In genomic region chr11:121390793-121391192, GRCm38 (mm10) we compare ENCODE assay signal across 1 mouse cellular context.
A peak's percentile ranks its signal among the peaks of the same experiment; 100 is the strongest.
TF ChIP-seq lines count a peak whose summit lies in the region.

No protein-coding gene starts in this region.

TF ChIP-seq in MEL, 35 proteins besides CTCF, POLR2A, EP300 and RAD21 (continued from another document):
- TF ChIP-seq MAFK (IDR thresholded peaks at IDR 0.05; ENCODE audit: borderline replicate concordance, low read depth, low read length) (0 out of 2 replicates have a peak, but pooled peaks have one; percentile 23), TAL1 (IDR thresholded peaks at IDR 0.05; ENCODE audit: low read length) (peak; percentile 71), BHLHE40 (IDR thresholded peaks at IDR 0.05; ENCODE audit: borderline replicate concordance, low read depth, low read length) (peak; percentile 46; the same call in 1 of the 2 replicates), E2F4 (IDR thresholded peaks at IDR 0.05; ENCODE audit: borderline replicate concordance, low read depth, low read length) (peak; percentile 42; the same call in 1 of the 2 replicates), MAX (IDR thresholded peaks at IDR 0.05; ENCODE audit: low read length) (no peak; the same call in 1 of the 2 replicates), ELF1 (IDR thresholded peaks at IDR 0.05; ENCODE audit: low read depth, low read length) (0 out of 2 replicates have a peak, but pooled peaks have one; percentile 44), RCOR1 (IDR thresholded peaks at IDR 0.05; ENCODE audit: low read depth, low read length) (peak; percentile 19; the same call in 1 of the 2 replicates)
